Mouse (Mus musculus): ENCODE measurements at regions not wholly inside any gene's neighbourhood (a gene's known extent, or its start where the extent isn't known, plus 50 kb on each side); places are given as distances from the start of the nearest gene placed in this dataset.
A peak's percentile ranks its signal among the peaks of the same experiment; 100 is the strongest.

DNA sequence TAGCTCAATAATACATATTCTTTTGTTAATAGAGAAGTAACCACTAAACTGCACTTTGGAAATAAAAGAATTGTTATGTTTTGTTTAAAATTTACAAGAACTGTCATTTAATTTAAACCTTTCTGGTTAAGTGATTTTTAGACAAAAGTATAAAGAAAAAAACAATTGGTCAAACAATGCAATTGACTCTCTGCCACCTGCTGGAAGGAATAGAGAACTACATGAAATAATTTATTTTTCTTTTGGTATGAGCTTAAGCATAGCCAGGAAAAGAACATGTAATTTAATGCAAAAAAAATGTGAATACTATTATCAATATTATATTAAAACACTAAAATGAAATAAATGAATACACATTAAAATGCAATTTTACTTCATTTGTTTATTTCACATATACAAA, 465.5 kb upstream of the Pcdh10 start:
- DNase-seq (ENCODE audit: extremely low read depth, insufficient read length, low spot score): peak; percentile 1

DNA sequence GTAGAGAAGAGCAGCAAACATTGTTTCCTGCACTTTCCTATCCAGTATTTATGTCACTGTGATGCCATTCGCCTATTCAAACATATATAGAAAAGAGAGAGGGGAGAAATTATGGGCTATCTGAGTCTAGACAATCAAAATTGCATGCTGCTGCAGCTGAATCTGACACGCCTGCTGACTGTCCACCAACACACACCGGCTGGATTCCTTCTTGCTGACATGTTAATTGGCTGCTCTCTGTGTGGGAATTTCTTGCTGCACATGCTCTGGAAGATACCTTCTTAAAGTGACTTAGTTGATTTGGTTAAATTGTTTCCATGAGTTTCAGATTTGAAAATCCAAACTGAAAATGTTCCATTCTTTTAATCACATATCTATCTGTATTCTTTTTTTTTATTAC, 463.9 kb upstream of the Pcdh10 start:
- DNase-seq (ENCODE audit: extremely low read depth, insufficient read length, low spot score): no peak
